Mouse (Mus musculus) regulatory T cell (primary cell): ENCODE measurements around the gene Tbcb.
"Not testable (repeated sequence)": the region's sequence is repeated elsewhere in the genome, so short reads cannot be mapped to it uniquely, and the experiment has no call there.

Source experiments
- in situ Hi-C: fragments of 300-600 bp; cut with MboI, MseI; formaldehyde crosslinking; loops from one replicate; pipeline ENCODE4 v1.15.1; 2025; ENCODE audit warnings: high pct_unique_total_duplicates

The Tbcb gene

DNA sequence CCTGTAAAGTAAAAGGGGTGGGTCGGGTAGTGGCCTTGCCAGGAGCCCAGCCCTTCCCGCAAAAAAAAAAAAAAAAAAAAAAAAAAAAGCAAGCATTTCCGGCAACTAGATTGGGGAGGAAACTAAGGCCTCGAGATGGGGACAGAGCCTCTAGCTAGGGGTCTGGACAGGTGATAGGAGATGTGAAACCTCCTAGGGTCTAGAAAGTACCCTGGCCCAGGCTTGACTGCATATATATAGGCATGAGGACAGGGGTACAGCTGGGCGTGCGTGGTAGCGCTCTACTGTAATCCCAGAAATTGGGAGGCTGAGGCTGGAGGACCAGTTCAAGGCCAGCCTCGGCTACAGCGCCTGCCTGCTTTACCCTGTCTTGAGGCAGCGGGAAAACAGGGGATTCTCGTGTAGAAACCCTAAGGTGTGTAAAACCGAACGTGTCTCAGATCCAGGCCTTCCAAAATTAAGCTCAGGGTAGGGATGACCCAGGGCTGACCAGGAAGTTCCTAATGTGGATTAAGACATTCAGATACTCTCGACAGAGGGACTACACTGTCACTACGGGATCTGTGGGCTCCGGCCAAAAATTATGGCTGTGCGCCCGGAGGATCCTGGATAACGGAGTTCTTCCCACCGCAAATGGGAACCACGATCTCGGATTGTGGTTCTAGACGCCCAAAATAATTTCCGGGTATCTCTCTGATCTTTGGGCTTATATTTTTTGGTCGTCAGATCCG is 37.8 kb downstream of the Tbcb start:
- in situ Hi-C loops, result no loop called here

DNA sequence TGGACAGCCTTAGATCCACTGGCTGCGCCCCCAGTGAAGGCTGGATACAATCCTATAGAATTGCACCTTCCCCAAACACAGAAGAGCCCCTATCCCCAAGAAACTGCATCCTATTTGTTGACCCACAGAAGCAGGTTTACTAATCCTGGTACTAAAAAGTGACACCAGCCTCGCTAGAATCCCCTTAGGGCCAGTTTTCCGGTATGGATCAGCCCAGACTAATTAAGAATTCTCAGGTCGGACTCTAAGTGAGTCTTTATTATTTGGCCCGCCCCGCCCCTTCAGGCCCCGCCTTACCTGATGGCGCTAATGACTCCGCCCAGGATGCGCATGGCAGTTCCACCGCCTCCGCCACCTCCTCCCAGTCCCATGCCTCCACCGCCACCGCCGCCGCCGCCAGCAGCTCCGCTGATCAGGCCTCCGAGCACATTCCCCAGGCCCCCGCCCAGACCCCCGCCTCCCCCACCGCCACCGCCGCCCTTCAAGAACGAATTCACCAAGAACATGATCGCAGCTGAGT is 38.4 kb downstream of the Tbcb start:
- in situ Hi-C loops, result no loop called here

DNA sequence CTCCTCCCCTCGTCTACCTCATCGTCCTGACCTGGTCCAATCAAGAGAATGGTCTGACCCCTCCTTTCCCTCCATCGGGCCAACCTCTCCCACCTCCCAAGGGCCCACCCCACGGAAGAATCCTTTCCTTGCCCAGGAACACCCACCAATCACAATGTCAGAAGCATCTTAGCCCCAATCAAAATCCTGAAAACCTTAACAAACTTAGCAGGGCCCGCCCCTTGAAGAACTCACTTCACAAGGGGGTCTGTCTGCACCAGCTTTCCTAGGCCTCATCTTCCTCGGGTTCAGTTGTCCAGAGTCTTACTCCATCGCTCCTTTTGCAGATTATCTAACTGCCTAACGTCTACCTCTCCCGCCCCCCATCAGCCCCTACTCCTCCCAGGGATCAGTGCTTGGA is 39.1 kb downstream of the Tbcb start:
- in situ Hi-C loops, result no loop called here

DNA sequence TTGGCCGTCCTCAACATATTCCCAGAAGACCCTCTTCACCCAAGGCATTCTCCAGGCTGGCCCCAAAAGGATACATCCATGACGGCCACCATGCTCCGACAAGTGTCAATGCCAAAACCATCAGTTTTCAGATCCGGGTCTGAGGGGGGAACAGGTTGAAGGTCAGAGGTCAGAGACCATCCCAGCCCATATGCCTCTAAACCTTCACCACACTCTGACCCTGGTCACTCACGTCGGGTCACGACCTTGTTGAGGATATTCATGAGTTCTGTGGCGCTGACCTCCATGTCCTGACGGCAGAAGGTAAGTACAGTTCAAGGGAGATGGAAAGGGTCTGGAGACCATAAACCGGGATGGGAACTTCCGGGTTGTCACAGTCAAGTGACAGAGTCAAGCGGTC is 40.0 kb downstream of the Tbcb start:
- in situ Hi-C loops, result no loop called here

DNA sequence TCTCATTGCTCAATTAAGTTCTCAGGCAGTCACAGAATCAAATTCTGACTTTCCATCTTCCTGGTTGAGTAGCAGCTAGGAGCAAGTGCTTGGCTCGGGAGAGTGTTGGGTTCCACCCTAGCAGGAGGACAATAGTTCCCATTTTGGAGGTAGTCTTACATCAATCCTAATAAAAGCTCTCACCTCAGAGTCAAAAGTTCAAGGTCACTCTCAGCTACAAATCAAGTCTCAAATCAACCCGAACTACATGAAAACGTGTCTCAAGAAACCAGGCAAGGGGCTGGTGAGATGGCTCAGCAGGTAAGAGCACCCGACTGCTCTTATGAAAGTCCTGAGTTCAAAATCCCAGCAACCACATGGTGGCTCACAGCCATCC is 43.0 kb downstream of the Tbcb start:
- in situ Hi-C loops, result no loop called here

DNA sequence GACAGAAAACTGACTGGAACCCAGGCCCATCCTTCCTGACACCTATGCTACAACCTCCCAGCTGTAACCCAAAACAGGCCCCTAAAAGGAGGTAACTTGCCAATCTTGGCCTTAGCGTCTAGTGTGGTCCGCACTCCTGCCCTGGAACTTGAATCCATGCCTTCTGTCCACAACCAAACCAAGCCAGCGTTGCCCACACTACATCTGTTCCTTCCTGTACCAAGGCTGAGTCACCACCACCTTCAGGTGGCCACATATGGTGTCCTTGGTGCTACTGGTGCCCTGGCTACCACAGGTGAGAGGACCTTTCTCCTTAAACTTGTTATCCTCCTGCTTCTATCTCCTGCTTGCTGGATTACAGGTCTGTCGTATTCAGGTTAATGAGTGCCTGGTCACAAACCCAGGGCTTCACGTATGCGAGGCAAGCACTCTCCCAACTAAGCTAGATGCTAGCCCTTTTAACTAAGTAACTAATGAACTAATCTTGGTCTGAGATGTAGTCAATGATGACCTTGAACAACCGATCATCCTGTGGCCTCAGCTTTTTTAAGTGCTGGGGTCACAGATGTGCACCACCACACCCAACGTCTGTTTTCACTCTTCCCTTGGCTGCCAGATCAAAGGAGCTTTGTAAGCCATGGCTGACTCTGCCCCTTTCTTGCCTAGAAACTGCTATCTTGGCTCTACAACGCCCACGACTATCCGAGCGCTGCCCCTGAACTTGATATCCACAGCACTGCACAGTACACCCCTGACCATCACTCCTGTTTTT is 43.5 kb downstream of the Tbcb start:
- in situ Hi-C loops, result no loop called here

DNA sequence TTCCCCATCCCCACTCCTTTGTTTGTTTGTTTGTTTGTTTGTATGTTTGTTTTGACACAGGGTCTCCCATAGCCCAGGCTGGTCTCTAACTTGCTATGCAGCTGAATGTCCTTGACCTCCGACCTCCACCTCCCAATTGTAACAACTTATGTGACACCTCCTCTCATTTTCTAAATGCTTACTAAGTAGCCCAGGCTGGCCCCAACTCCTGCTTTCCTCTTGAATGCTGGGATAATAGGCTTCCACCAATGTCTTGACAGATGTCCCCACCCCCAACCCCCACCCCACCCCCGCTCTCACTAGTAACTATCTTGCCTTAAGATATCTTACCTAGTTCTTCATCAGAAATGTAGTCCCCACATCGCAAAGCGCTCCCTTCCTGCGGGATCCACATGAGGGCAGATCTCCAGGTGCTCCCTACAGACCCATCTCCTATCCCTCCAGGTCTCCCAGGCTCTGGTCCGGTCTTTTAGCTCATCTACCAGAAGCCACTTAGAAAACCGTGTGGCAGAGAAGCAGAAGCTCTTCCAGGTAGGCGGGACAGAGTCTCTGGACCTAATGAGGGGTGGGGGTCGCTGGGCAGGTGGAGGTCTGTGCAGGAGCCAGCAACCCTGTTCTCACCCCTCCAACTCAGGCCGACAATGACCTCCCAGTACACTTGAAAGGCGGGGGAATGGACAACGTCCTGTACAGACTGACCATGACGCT is 47.3 kb downstream of the Tbcb start:
- in situ Hi-C loops, result no loop called here

DNA sequence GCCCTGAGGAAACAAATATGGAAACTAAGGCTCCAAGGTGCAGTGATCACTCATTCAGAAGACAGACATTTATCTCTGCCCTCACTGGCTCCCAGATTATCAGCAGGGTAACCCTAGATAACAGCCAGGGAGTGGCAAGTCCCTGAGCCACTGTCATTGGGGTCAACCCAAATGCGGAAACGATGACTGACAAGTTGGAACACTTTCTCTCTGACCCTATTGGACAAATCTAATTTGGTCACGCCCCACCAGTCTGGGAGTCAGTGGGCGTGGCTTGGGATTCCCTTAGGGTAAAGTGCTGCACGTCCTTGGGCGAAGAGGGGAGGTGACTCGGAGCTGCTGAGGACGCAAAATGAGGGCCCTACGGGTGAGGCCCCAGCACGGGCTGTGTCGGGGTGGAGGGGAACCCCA is 48.2 kb downstream of the Tbcb start, which contains the start of gene Cox7a1:
TSS of gene Cox7a1 (plus strand) at position 266 of the 411 bp plus-strand sequence.
- in situ Hi-C loops, result no loop called here

DNA sequence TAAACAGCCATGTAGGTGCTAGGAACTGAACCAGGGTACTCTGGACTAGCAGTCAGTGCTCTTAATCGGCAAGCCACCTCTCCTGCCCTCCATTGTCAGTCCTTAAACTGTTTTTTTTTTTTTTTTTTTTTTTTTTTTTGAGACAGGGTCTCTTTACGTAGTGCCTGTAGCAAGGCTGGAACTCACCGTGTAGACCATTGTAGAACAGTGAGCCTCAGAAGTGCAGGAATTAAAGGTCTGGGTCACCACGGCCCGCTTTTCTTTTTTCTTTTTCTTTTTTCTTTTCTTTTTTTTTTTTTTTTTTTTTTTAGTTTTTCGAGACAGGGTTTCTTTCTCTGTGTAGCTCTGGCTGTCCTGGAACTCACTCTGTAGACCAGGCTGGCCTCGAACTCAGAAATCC is 48.9 kb downstream of the Tbcb start:
- in situ Hi-C loops, result not testable (repeated sequence)

DNA sequence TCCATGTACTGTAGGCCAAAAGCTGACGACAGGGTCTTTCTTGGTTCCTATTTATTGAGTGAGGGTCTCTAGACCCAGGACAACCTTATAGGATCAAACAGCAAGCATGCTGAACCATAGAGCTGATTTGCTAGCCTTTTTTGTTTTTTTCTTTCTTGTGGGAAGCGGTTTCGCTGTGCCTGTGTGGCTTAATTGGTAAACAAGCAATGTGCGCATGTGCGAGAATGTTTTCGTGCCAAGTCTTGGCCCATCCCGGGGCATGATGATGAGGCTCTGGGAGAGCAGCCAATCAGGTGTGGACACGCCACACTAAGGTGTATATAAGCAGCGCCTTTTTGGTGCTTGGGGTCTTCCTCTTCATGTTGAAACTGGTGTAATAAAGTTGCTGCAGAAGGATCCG is 50.1 kb downstream of the Tbcb start:
- in situ Hi-C loops, result not testable (repeated sequence)

DNA sequence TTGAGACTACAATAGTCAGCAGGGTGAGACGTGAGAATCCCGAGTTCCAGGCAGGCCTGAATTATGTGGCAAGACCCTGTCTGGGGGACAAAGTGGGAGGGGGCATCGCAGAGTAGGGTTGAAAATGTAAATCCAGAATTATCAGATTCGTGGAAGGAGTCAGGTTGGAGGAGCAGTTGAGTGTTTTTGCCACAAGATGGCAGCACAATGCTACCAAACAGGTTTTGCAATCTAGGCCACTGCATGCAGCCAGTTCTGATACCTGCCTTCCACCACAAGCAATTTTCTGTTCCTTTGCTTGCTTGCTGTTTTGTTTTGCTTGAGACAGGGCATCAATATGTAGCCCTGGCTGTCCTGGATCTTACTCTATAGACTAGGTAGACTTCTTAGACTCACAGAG is 50.8 kb downstream of the Tbcb start:
- in situ Hi-C loops, result no loop called here

DNA sequence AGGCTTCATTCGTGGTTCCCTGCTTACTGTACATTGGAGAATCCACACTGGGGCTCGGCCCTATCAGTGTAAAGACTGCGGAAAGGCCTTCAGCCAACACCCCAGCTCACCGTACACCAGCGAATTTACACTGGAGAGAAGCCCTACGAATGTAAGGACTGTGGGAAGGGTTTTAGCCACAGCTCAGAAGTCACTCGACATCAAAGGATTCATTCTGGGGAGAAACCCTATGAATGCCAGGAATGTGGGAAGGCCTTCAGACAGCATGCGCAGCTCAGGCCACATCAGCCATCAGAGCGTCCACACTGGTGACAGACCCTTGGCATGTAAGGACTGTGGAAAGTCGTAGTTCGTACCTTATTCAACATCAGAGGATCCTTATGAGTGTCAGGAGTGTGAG is 53.8 kb downstream of the Tbcb start:
- in situ Hi-C loops, result no loop called here

DNA sequence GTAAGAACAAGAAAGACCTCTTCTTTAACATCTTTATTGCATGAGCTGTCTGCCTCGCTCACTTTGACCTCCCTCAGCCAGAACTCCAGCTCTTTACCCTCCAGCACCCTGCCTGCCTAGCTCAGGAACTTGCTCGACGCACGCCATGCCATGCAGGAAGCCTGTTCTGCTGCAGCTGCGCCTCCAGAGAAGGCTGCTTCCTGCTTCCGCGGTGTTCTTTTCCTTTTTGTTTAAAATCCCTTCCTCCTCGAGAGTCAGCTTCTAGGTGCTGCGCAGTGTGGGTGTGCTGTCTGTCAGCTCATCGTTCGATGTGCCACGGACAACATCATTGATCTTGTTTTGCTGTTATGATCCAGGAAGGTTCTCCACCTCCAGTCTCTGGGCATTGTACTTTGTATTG is 55.6 kb downstream of the Tbcb start:
- in situ Hi-C loops, result no loop called here
